ENCODE assay signal across 9 mouse cellular contexts in the genomic region with DNA sequence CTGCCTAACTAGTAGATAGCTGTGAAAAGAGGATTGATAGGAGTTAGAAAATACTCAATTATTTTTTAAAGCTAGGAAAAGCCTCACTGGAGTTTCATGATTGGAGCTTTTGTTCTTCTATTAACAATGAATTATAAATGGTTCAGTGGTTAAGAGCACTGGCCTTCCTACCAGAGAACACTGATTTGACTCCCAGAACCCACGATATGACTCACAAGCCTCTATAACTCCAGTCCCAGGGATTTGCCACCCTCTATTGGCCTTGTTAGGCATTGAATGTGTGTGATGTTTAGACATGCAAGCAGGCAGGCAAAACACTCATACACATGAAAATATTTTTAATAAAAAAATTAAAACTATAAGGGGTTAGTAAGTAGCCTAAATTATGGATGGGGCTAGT.
DNase-seq lines count a peak whose midpoint lies in the region; ATAC-seq and TF ChIP-seq lines count a peak whose summit lies in the region.
"Had no signal": no experiment of that assay in that cellular context is flagged by ENCODE, and none has a peak within 500 bp of the region (broad histone marks: within the 10 kb centered on the region; RNA-seq: fewer than 3 reads in every experiment).

No protein-coding gene starts in this region.

- no peaks in the 10 kb centered on the region for H3K27me3 ChIP-seq in lung, embryonic 14.5 days (ENCODE audit: insufficient read depth, low read length)

- H3K4me1 ChIP-seq in lung, embryonic 14.5 days (ENCODE audit: insufficient read depth) = no peaks in the 10 kb centered on the region

- WGBS in lung, embryonic 14.5 days = 13% methylated on average over 1 of the region's 1 CpGs

- no peak overlapping the region for H3K4me2 ChIP-seq in lung, embryonic 14.5 days

- H3K9me3 ChIP-seq in lung, embryonic 14.5 days (ENCODE audit: low read depth, low read length) = no peaks in the 10 kb centered on the region

- DNase-seq in frontal cortex, adult 2 months (ENCODE audit: extremely low spot score in 1 of 2, low spot score in 1 of 2) = peak; percentile 6 to 55
- no peak for DNase-seq in frontal cortex, postnatal 14 days (ENCODE audit: low spot score in 2 of 2)
- DNase-seq in lung, embryonic 14.5 days = peak; percentile 78
- DNase-seq in lung, postnatal 4 days = no peak
- DNase-seq in brain, embryonic 14.5 days (ENCODE audit: low read depth) = peak; percentile 65
- DNase-seq in lung, postnatal 10 days = peak; percentile 44
- DNase-seq in gastrocnemius, postnatal 25 days = no peak
- DNase-seq in thymus, postnatal 10 days (ENCODE audit: low spot score in 2 of 2) = no peak

- no peaks in the 10 kb centered on the region for H3K36me3 ChIP-seq in lung, embryonic 14.5 days (ENCODE audit: insufficient read depth)

- TF ChIP-seq CTCF in lung, embryonic 14.5 days (IDR thresholded peaks at IDR 0.05; ENCODE audit: low read depth) = peak; percentile 61
- TF ChIP-seq CTCF in brain, embryonic 14.5 days (IDR thresholded peaks at IDR 0.05; ENCODE audit: borderline replicate concordance, extremely low read depth, insufficient read depth, insufficient read length) = peak; percentile 46; the same call in 1 of the 2 replicates

- peak; percentile 57; the same call in 1 of the 2 replicates for ATAC-seq in lung, embryonic 14.5 days (ENCODE audit: insufficient read depth)

- H3K4me3 ChIP-seq in lung, embryonic 14.5 days (ENCODE audit: low read depth, low read length) = no peak overlapping the region
- H3K4me3 ChIP-seq: myocyte had no signal

- no peak for TF ChIP-seq POLR2A in brain, embryonic 14.5 days (IDR thresholded peaks at IDR 0.05; ENCODE audit: borderline replicate concordance, extremely low read depth, insufficient read depth, insufficient read length, poor library complexity, severe bottlenecking)

- no peak overlapping the region for H3K27ac ChIP-seq in lung, embryonic 14.5 days (ENCODE audit: low read depth)

- no peak overlapping the region for H3K9ac ChIP-seq in lung, embryonic 14.5 days

Comparison
In these comparisons a context has a peak if more than half of its experiments do, and no peak if none do; other contexts are left out.
1. DNase-seq: peak in frontal cortex, adult 2 months (2 of 2), lung, embryonic 14.5 days (single experiment), brain, embryonic 14.5 days (single experiment) and lung, postnatal 10 days (single experiment); none in frontal cortex, postnatal 14 days (0 of 2), lung, postnatal 4 days (0 of 2), gastrocnemius, postnatal 25 days (single experiment) and thymus, postnatal 10 days (0 of 2).